Mouse (Mus musculus) MEL (cell line): ENCODE measurements around the gene Sort1.

Experiments
- CHD2 ChIP-seq: IDR thresholded peaks from 2 replicates; pipeline ENCODE4 v1.6.1; 2011; ENCODE audit warnings: low read length, improper control_type of control experiment
- CTCF ChIP-seq, 3 experiments: IDR thresholded peaks in 2 of 3; conservative IDR thresholded peaks in 1 of 3; 2 replicates each; pipeline ENCODE4 v1.5.1; 2011 to 2012; ENCODE audit warnings: low read length in 3 of 3, low read depth in 2 of 3, mild to moderate bottlenecking in 2 of 3, improper control_type of control experiment in 1 of 3, inconsistent platforms in 1 of 3, mixed read lengths in 1 of 3, moderate library complexity in 1 of 3; ENCODE audit not compliant: control insufficient read depth in 1 of 3, insufficient read depth in 1 of 3, poor library complexity in 1 of 3, severe bottlenecking in 1 of 3
- EP300 ChIP-seq, 2 experiments: IDR thresholded peaks; 2 replicates each; pipeline ENCODE4 v1.6.1; 2011; ENCODE audit warnings: improper control_type of control experiment in 2 of 2, low read length in 2 of 2, low read depth in 1 of 2, mild to moderate bottlenecking in 1 of 2
- ETS1 ChIP-seq: IDR thresholded peaks from 2 replicates; pipeline ENCODE4 v1.6.1; 2012; ENCODE audit warnings: low read depth, mild to moderate bottlenecking, inconsistent platforms, low read length, improper control_type of control experiment, moderate library complexity
- HCFC1 ChIP-seq: IDR thresholded peaks from 2 replicates; pipeline ENCODE4 v1.6.1; 2012; ENCODE audit warnings: low read depth, mild to moderate bottlenecking, inconsistent platforms, low read length, improper control_type of control experiment, moderate library complexity
- JUND ChIP-seq: IDR thresholded peaks from 2 replicates; pipeline ENCODE4 v1.6.1; 2011; ENCODE audit warnings: low read depth, mild to moderate bottlenecking, improper control_type of control experiment, low read length
- MAX ChIP-seq: IDR thresholded peaks from 2 replicates; pipeline ENCODE4 v1.6.1; 2011; ENCODE audit warnings: low read length, improper control_type of control experiment
- MAZ ChIP-seq: IDR thresholded peaks from 2 replicates; pipeline ENCODE4 v1.6.1; 2012; ENCODE audit warnings: low read depth, mild to moderate bottlenecking, inconsistent platforms, low read length, improper control_type of control experiment
- MXI1 ChIP-seq: IDR thresholded peaks from 2 replicates; pipeline ENCODE4 v1.6.1; 2011; ENCODE audit warnings: mild to moderate bottlenecking, low read depth, low read length, improper control_type of control experiment
- POLR2A ChIP-seq, 2 experiments: IDR thresholded peaks; 2 replicates each; pipeline ENCODE4 v1.6.1; 2011 to 2012; ENCODE audit warnings: low read length in 2 of 2, mild to moderate bottlenecking in 2 of 2, control low read depth in 1 of 2, improper control_type of control experiment in 1 of 2, low read depth in 1 of 2, moderate library complexity in 1 of 2; ENCODE audit not compliant: control insufficient read depth in 1 of 2, insufficient read depth in 1 of 2, poor library complexity in 1 of 2
- USF1 ChIP-seq: IDR thresholded peaks from 2 replicates; pipeline ENCODE4 v1.6.1; 2014; ENCODE audit warnings: low read depth, mild to moderate bottlenecking, inconsistent platforms, low read length, improper control_type of control experiment, moderate library complexity
- USF2 ChIP-seq, 2 experiments: IDR thresholded peaks; 2 replicates each; pipeline ENCODE4 v1.6.1; 2011 to 2012; ENCODE audit warnings: improper control_type of control experiment in 2 of 2, low read length in 2 of 2, borderline replicate concordance in 1 of 2, inconsistent platforms in 1 of 2, low read depth in 1 of 2, mild to moderate bottlenecking in 1 of 2; ENCODE audit not compliant: insufficient read depth in 1 of 2

- no peak for TF ChIP-seq MAZ
- no peak for TF ChIP-seq ETS1
- no peak for TF ChIP-seq CTCF (IDR thresholded peaks at IDR 0.05 in 2 of 3, conservative IDR thresholded peaks at IDR 0.05 in 1 of 3; ENCODE audit: control insufficient read depth in 1 of 3, insufficient read depth in 1 of 3, low read depth in 2 of 3, low read length in 3 of 3, poor library complexity in 1 of 3, severe bottlenecking in 1 of 3)
- TF ChIP-seq JUND: no peak
- TF ChIP-seq CHD2: no peak
- no peak for TF ChIP-seq USF2 (IDR thresholded peaks at IDR 0.05; ENCODE audit: borderline replicate concordance in 1 of 2, insufficient read depth in 1 of 2, low read depth in 1 of 2, low read length in 2 of 2)
- TF ChIP-seq EP300 (IDR thresholded peaks at IDR 0.05; ENCODE audit: low read depth in 1 of 2, low read length in 2 of 2): no peak
- no peak for TF ChIP-seq HCFC1
- TF ChIP-seq USF1: no peak
- TF ChIP-seq POLR2A (IDR thresholded peaks at IDR 0.05; ENCODE audit: control insufficient read depth in 1 of 2, insufficient read depth in 1 of 2, low read depth in 1 of 2, low read length in 2 of 2, poor library complexity in 1 of 2): no peak
- no peak for TF ChIP-seq MAX
- TF ChIP-seq MXI1: no peak
Measured at GRCm38 (mm10) chr3:108336878-108337277, 53.0 kb downstream of the Sort1 start.
